Mouse (Mus musculus) adrenal gland, postnatal 4 days (tissue): ENCODE results near the gene Myo10. TPM values are rescaled to one million over a fixed set of nuclear protein-coding genes. Genes with fewer than 3 reads are reported as not detected.

Experiments
- DNase-seq, 2 experiments: peaks; one replicate each; pipeline ENCODE4 v3.0.0; 2021 to 2022; ENCODE audit warnings: low spot score in 2 of 2, mixed read lengths in 2 of 2
- total RNA-seq, 2 experiments: library from RNA; stranded (reverse); gene quantifications; 2 replicates each; pipeline ENCODE4 v1.2.3; 2021

Gene Myo10
- total RNA-seq, 2 experiments from 2014 or later, result 87.7 to 91.2 TPM

GRCm38 (mm10) chr15:25795496-25795895 is 173.2 kb downstream of the Myo10 start:
- DNase-seq, result no peak

GRCm38 (mm10) chr15:25796353-25796752 is 174.0 kb downstream of the Myo10 start:
- no peak for DNase-seq

- DNase-seq, result no peak
These were observed 174.9 kb downstream of the Myo10 start for GRCm38 (mm10) chr15:25797179-25797578.

- DNase-seq, result no peak
These were observed 175.6 kb downstream of the Myo10 start for GRCm38 (mm10) chr15:25797888-25798287.

- no peak for DNase-seq
These were observed 179.4 kb downstream of the Myo10 start for GRCm38 (mm10) chr15:25801726-25802125.

GRCm38 (mm10) chr15:25802194-25802593 is 179.9 kb downstream of the Myo10 start:
- DNase-seq, result no peak

- no peak for DNase-seq
These were observed 180.8 kb downstream of the Myo10 start for GRCm38 (mm10) chr15:25803111-25803510.

GRCm38 (mm10) chr15:25805336-25806110 is 183.2 kb downstream of the Myo10 start:
- peak; percentile 44 to 54 for DNase-seq

- no peak for DNase-seq
These were observed 184.0 kb downstream of the Myo10 start for GRCm38 (mm10) chr15:25806363-25806762.

GRCm38 (mm10) chr15:25806878-25807277 is 184.6 kb downstream of the Myo10 start:
- DNase-seq, result no peak

- no peak for DNase-seq
These were observed 186.5 kb downstream of the Myo10 start for GRCm38 (mm10) chr15:25808677-25809460.

- DNase-seq, result no peak
These were observed 187.3 kb downstream of the Myo10 start for GRCm38 (mm10) chr15:25809669-25810068.

- DNase-seq, result no peak
These were observed 189.5 kb downstream of the Myo10 start for GRCm38 (mm10) chr15:25811834-25812250.

- DNase-seq, result no peak
These were observed 190.2 kb downstream of the Myo10 start for GRCm38 (mm10) chr15:25812479-25812878.

- DNase-seq, result no peak
These were observed 192.2 kb downstream of the Myo10 start for GRCm38 (mm10) chr15:25814535-25814934.

- no peak for DNase-seq
These were observed 194.9 kb downstream of the Myo10 start for GRCm38 (mm10) chr15:25817191-25817590.

- DNase-seq, result no peak
These were observed 199.7 kb downstream of the Myo10 start for GRCm38 (mm10) chr15:25821981-25822380.

- no peak for DNase-seq
These were observed 200.3 kb downstream of the Myo10 start for GRCm38 (mm10) chr15:25822656-25823055.

GRCm38 (mm10) chr15:25826531-25826961 is 204.2 kb downstream of the Myo10 start:
- DNase-seq, result no peak

- DNase-seq, result no peak
These were observed 206.1 kb downstream of the Myo10 start for GRCm38 (mm10) chr15:25828464-25828863.

- no peak for DNase-seq
These were observed 208.1 kb downstream of the Myo10 start for GRCm38 (mm10) chr15:25830426-25830825.

GRCm38 (mm10) chr15:25834282-25834681 is 212.0 kb downstream of the Myo10 start:
- DNase-seq, result no peak
